Mouse (Mus musculus) left cerebral cortex, adult 18-20 months (tissue): ENCODE measurements around the gene Naa11. TPM values are rescaled to one million over a fixed set of nuclear protein-coding genes. Genes with fewer than 3 reads are reported as not detected.
A peak's percentile ranks its signal among the peaks of the same experiment; 100 is the strongest.

Experiments
- DNase-seq, 2 experiments: peaks; one replicate each; pipeline ENCODE4 v3.0.0; 2021 to 2022; ENCODE audit warnings: low spot score in 2 of 2, mixed read lengths in 1 of 2
- long read RNA-seq, 2 experiments: library from polyadenylated mRNA; stranded (forward); transcript quantifications; one replicate each; pipeline ENCODE4 v2.0.0; 2021
- total RNA-seq, 2 experiments: library from RNA; stranded (reverse); gene quantifications; 2 replicates each; pipeline ENCODE4 v1.2.3; 2021

Naa11 gene
- total RNA-seq: not detected
- long read RNA-seq, experiment 1: 0 reads
- long read RNA-seq, experiment 2: 0 reads

- DNase-seq: no peak
Measured at GRCm38 (mm10) chr5:97392160-97392559, at the start of gene Naa11. TSS of gene Naa11 (minus strand) at chr5:97392379.

GRCm38 (mm10) chr5:97432512-97432911 is 40.3 kb upstream of the Naa11 start:
- no peak for DNase-seq

GRCm38 (mm10) chr5:97429976-97430375 is 37.8 kb upstream of the Naa11 start:
- no peak for DNase-seq

GRCm38 (mm10) chr5:97421669-97422068 is 29.5 kb upstream of the Naa11 start:
- DNase-seq: no peak

GRCm38 (mm10) chr5:97417185-97417584 is 25.0 kb upstream of the Naa11 start:
- no peak for DNase-seq

- DNase-seq: no peak
Measured at GRCm38 (mm10) chr5:97415837-97416236, 23.7 kb upstream of the Naa11 start.

- no peak for DNase-seq
Measured at GRCm38 (mm10) chr5:97413716-97414115, 21.5 kb upstream of the Naa11 start.

- DNase-seq: no peak
Measured at GRCm38 (mm10) chr5:97410190-97410589, 18.0 kb upstream of the Naa11 start.

GRCm38 (mm10) chr5:97409234-97409704 is 17.1 kb upstream of the Naa11 start:
- DNase-seq: no peak

GRCm38 (mm10) chr5:97401042-97401441 is 8.9 kb upstream of the Naa11 start:
- DNase-seq: no peak

GRCm38 (mm10) chr5:97397585-97397984 is 5.4 kb upstream of the Naa11 start:
- DNase-seq: no peak

GRCm38 (mm10) chr5:97387622-97388021 is 4.6 kb downstream of the Naa11 start:
- DNase-seq: peak in 1 of 2 experiments; percentile 18

GRCm38 (mm10) chr5:97384399-97384798 is 7.8 kb downstream of the Naa11 start:
- no peak for DNase-seq

- DNase-seq: no peak
Measured at GRCm38 (mm10) chr5:97382548-97383222, 9.5 kb downstream of the Naa11 start.

GRCm38 (mm10) chr5:97379976-97380375 is 12.2 kb downstream of the Naa11 start:
- no peak for DNase-seq

- DNase-seq: no peak
Measured at GRCm38 (mm10) chr5:97364781-97365180, 27.4 kb downstream of the Naa11 start.

GRCm38 (mm10) chr5:97364252-97364651 is 27.9 kb downstream of the Naa11 start:
- no peak for DNase-seq

GRCm38 (mm10) chr5:97362539-97362938 is 29.6 kb downstream of the Naa11 start:
- DNase-seq: no peak

- no peak for DNase-seq
Measured at GRCm38 (mm10) chr5:97359104-97359503, 33.1 kb downstream of the Naa11 start.

- no peak for DNase-seq
Measured at GRCm38 (mm10) chr5:97356135-97356534, 36.0 kb downstream of the Naa11 start.

GRCm38 (mm10) chr5:97355152-97355551 is 37.0 kb downstream of the Naa11 start:
- DNase-seq: no peak

GRCm38 (mm10) chr5:97348760-97349159 is 43.4 kb downstream of the Naa11 start:
- DNase-seq: no peak

GRCm38 (mm10) chr5:97348310-97348709 is 43.9 kb downstream of the Naa11 start:
- DNase-seq: no peak
